Mouse (Mus musculus) hindbrain, embryonic 12.5 days (tissue): Measurements from ENCODE around the gene Fam178b. TPM values are rescaled to one million over a fixed set of nuclear protein-coding genes. Genes with fewer than 3 reads are reported as not detected.
"Not testable (repeated sequence)": the region's sequence is repeated elsewhere in the genome, so short reads cannot be mapped to it uniquely, and the experiment has no call there.

Source experiments
- ATAC-seq: fragments of 200-750 bp; cut with Nextera tagmentation; 2 replicates; pipeline ENCODE4 v1.8.0; 2017; ENCODE audit warnings: moderate TSS enrichment; ENCODE audit not compliant: low FRiP score
- H3K27ac ChIP-seq: fragments of 300-500 bp; sonication (generic); 2 replicates; pipeline ENCODE4 v1.5.1; 2016; ENCODE audit warnings: mild to moderate bottlenecking
- H3K27me3 ChIP-seq: fragments of 300-500 bp; sonication (generic); 2 replicates; pipeline ENCODE4 v1.6.1; 2016; ENCODE audit warnings: mild to moderate bottlenecking
- H3K36me3 ChIP-seq: fragments of 300-500 bp; sonication (generic); 2 replicates; pipeline ENCODE4 v1.6.1; 2016; ENCODE audit warnings: mild to moderate bottlenecking
- H3K4me1 ChIP-seq: fragments of 300-500 bp; sonication (generic); 2 replicates; pipeline ENCODE4 v1.6.1; 2016
- H3K4me2 ChIP-seq: fragments of 300-500 bp; sonication (generic); replicated peaks from 2 replicates; pipeline ENCODE4 v1.6.1; 2016; ENCODE audit warnings: mild to moderate bottlenecking
- H3K4me3 ChIP-seq: fragments of 300-500 bp; sonication (generic); 2 replicates; pipeline ENCODE4 v1.5.1; 2016; ENCODE audit warnings: mild to moderate bottlenecking
- H3K9ac ChIP-seq: fragments of 300-500 bp; sonication (generic); 2 replicates; pipeline ENCODE4 v1.6.1; 2016; ENCODE audit warnings: mild to moderate bottlenecking, moderate library complexity
- H3K9me3 ChIP-seq: fragments of 300-500 bp; sonication (generic); replicated peaks from 2 replicates; pipeline ENCODE4 v1.6.1; 2016; ENCODE audit warnings: mild to moderate bottlenecking
- WGBS: fragments of 180-500 bp; shearing (Covaris S2); methylation state at CpG from one replicate; pipeline ENCODE4 v1.1.7; 2016; 5-methylcytosine and 5-hydroxymethylcytosine counted together
- polyA plus RNA-seq: library from polyadenylated mRNA; unstranded; fragments of >200 nt; fragmentation: Nextera tagmentation; extraction: Ambion mirVana; gene quantifications from 2 replicates; pipeline ENCODE4 v1.2.1, GENCODE M21; 2016

Gene Fam178b
- polyA plus RNA-seq, 1 experiment from 2014 or later: 0.67 TPM

DNA sequence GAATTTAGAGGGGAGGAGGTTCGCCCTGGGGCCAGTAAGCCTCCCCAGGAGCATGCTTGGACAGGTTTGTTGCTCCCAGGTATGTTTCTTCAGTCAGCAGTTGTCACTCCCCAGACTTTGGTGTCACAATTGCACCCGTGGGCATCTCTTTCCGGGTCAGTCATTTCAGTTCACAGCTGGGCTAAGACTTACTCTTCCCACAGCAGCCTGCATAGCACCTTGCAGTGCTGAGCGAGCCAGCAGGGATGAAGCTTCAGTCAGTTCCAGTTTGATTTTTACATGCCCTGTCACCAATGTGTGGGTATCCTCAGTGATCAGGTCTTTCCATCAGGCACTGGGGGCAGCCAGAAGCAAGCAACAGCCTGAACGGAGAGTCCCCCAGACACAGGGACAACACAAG is 14.0 kb upstream of the Fam178b start:
- no peak for ATAC-seq
- H3K4me1 ChIP-seq: peaks cover 7% of the 10 kb centered on the region
- no peak overlapping the region for H3K9ac ChIP-seq

DNA sequence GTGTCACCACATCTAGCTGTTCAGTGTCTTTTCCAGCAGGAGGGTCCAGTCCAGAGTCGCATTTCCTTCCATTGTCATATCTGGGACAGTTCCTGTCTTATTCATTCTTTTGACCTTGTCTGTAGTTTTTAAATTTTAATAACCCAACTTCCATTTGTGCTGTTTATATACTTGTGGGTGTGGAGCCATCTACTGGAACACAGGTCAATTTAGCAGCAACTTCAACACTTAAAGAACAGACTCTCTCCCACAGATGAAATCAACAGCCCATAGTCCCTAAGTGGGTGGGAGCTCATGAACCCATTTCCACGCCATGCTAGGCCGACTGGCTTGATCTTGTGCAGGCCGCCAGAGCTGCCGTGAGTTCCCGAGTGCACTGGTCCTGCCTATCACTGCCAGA is 13.4 kb upstream of the Fam178b start:
- H3K9ac ChIP-seq: no peak overlapping the region
- H3K27me3 ChIP-seq: no peaks in the 10 kb centered on the region
- no peaks in the 10 kb centered on the region for H3K9me3 ChIP-seq
- H3K36me3 ChIP-seq: peaks cover 53% of the 10 kb centered on the region
- no peak overlapping the region for H3K27ac ChIP-seq
- no peak overlapping the region for H3K4me2 ChIP-seq
- H3K4me3 ChIP-seq: no peak overlapping the region
- ATAC-seq: no peak
- H3K4me1 ChIP-seq: peaks cover 8% of the 10 kb centered on the region
- WGBS: 73% methylated on average over 6 of the region's 6 CpGs

More for the DNA sequence above, 14.0 kb upstream of the Fam178b start:
- Histone ChIP-seq H3K27me3 (no peaks in the 10 kb centered on the region), H3K36me3 (peaks cover 59% of the 10 kb centered on the region), H3K4me3 (no peak overlapping the region), H3K27ac (no peak overlapping the region), H3K4me2 (no peak overlapping the region), H3K9me3 (no peaks in the 10 kb centered on the region)
- 78% methylated on average over 5 of the region's 5 CpGs for WGBS

DNA sequence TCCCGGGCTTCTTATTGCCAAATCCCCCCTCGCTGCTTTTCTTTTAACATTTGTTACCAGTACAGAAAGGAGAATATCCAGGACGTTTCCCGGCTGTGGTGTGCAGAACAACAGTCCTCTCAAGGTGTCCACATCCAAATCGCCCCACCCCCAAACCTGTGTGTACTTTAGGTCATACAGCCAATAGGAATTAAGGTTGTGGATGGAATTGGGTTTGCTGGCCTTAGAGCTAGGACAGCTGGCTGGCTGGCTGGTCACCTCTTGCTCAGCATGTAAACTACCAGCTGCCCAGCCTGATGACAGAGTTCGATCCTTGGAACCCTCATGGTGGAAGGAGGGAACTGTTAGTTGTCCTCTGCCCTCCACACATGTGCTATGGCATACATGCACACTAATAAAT is 11.9 kb upstream of the Fam178b start:
- H3K4me3 ChIP-seq: no peak overlapping the region
- no peak for ATAC-seq

DNA sequence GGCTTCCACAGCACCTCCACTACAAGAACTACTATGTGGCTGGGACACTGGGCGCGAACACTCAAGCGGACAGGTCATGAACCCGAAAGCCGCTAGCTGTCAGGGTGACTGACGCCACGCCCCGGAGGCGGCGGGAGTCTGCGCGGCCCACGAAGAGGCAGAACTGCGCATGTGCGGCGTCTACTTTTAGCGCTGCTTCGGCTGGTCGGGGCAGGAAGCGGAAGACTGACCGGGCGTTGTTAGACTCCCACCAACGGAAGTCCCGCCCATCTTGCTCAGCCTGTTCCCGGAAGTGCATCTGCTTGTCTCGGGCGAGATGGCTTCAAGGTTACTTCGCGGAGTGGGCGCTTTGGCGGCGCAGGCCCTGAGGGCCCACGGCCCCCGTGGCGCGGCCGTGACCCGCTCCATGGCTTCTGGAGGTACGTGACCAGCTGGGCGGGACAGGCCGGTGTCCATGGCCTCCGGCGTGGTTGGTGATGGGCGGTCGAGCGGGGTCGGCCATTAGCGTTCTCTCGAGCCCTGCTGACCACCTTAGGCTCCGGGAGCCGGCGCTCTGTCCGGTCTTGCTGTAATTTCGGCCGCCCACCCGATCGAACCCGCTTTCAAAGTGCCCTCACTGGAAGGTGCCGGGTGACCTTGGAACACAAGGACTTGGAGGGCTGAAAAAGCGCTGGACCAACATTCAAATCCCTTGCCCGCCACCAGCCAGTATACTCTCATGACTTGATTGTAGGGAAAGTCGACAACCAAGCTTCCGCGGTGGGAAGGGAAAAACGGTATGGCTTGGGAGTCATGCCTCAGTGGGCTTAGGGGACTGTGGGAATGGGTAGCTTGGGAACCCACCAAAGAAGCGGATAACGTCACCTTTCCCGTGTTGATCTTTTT is 8.5 kb upstream of the Fam178b start, which contains the start of gene Cox5b:
Gene Cox5b, plus strand, starts transcription at position 179 of the 885 bp plus-strand sequence.
- H3K9me3 ChIP-seq: no peaks in the 10 kb centered on the region
- 0 out of 2 replicates have a peak within 1 kb of the TSS, but pooled peaks have one; percentile 23 for H3K27ac ChIP-seq
- no peaks in the 10 kb centered on the region for H3K27me3 ChIP-seq
- H3K4me3 ChIP-seq: peak within 1 kb of the TSS; percentile 89
- peaks cover 12% of the 10 kb centered on the region for H3K4me1 ChIP-seq
- peaks cover 24% of the 10 kb centered on the region for H3K36me3 ChIP-seq
- peak within 1 kb of the TSS; percentile 77 for H3K4me2 ChIP-seq
- ATAC-seq: peak; percentile 97
- peak within 1 kb of the TSS; percentile 85 for H3K9ac ChIP-seq
- 1% methylated on average over 68 of the region's 68 CpGs for WGBS

More for the DNA sequence above, 11.9 kb upstream of the Fam178b start:
- 91% methylated on average over 6 of the region's 6 CpGs for WGBS
- Histone ChIP-seq H3K4me2 (no peak overlapping the region), H3K4me1 (peaks cover 12% of the 10 kb centered on the region), H3K27me3 (no peaks in the 10 kb centered on the region), H3K9me3 (no peaks in the 10 kb centered on the region), H3K36me3 (peaks cover 37% of the 10 kb centered on the region), H3K27ac (no peak overlapping the region), H3K9ac (no peak overlapping the region)

- 63% methylated on average over 11 of the region's 11 CpGs for WGBS
Measured at GRCm38 (mm10) chr1:36690671-36691235, 7.8 kb upstream of the Fam178b start.

GRCm38 (mm10) chr1:36683810-36684467 is 956 bp upstream of the Fam178b start:
- Histone ChIP-seq H3K4me2 (no peak overlapping the region), H3K27ac (no peak overlapping the region), H3K27me3 (no peaks in the 10 kb centered on the region; the same call in 1 of the 2 replicates), H3K36me3 (no peaks in the 10 kb centered on the region), H3K9ac (no peak overlapping the region), H3K9me3 (no peaks in the 10 kb centered on the region), H3K4me1 (0 out of 2 replicates have a peak, but pooled peaks cover 3% of the 10 kb centered on the region), H3K4me3 (no peak overlapping the region)
- WGBS: 13% methylated on average over 13 of the region's 13 CpGs
- ATAC-seq: no peak

More at GRCm38 (mm10) chr1:36690671-36691235, 7.8 kb upstream of the Fam178b start:
- peak; percentile 60 for ATAC-seq
- Histone ChIP-seq H3K9me3 (no peaks in the 10 kb centered on the region), H3K36me3 (peaks cover 24% of the 10 kb centered on the region), H3K4me1 (peaks cover 12% of the 10 kb centered on the region), H3K4me2 (peak overlapping the region; percentile 77), H3K9ac (peak overlapping the region; percentile 85), H3K27ac (no peak overlapping the region), H3K4me3 (peak overlapping the region; percentile 89), H3K27me3 (no peaks in the 10 kb centered on the region)

- Histone ChIP-seq H3K27me3 (no peaks in the 10 kb centered on the region; the same call in 1 of the 2 replicates), H3K36me3 (no peaks in the 10 kb centered on the region), H3K4me2 (no peak overlapping the region), H3K9me3 (no peaks in the 10 kb centered on the region), H3K27ac (no peak overlapping the region), H3K4me1 (0 out of 2 replicates have a peak, but pooled peaks cover 3% of the 10 kb centered on the region), H3K4me3 (no peak overlapping the region), H3K9ac (no peak overlapping the region)
- WGBS: 59% methylated on average over 7 of the region's 7 CpGs
- no peak for ATAC-seq
Measured at GRCm38 (mm10) chr1:36680893-36681292, 2.1 kb downstream of the Fam178b start.

DNA sequence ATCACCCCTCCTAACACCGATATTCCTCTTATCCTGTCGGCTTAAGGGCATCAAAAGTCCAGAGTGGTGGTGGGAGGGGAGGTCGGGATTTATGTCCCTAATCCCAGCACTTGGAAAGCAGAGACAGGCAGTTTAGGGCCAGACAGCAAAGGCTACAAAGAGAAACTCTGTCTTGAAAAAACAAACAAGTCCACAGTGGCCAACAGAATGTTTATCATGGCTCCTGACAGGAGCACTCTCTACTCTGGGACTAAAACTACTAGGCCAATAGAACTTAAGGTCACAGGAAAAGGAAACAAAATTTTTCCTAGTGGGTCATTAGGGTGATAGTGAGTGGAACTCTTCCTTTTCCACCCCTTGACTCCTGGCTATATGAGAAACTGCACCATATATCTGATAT is 8.0 kb downstream of the Fam178b start:
- Histone ChIP-seq H3K4me1 (no peaks in the 10 kb centered on the region), H3K27me3 (no peaks in the 10 kb centered on the region), H3K9me3 (no peaks in the 10 kb centered on the region), H3K4me3 (no peak overlapping the region), H3K36me3 (no peaks in the 10 kb centered on the region), H3K4me2 (no peak overlapping the region), H3K27ac (no peak overlapping the region), H3K9ac (no peak overlapping the region)
- no peak for ATAC-seq
- WGBS: 71% methylated on average over 3 of the region's 3 CpGs

- H3K4me2 ChIP-seq: no peak overlapping the region; the same call in 1 of the 2 replicates
- no peak for ATAC-seq
- WGBS: 44% methylated on average over 16 of the region's 16 CpGs
- no peaks in the 10 kb centered on the region for H3K4me1 ChIP-seq
- H3K27ac ChIP-seq: no peak overlapping the region
- H3K36me3 ChIP-seq: no peaks in the 10 kb centered on the region
- H3K27me3 ChIP-seq: no peaks in the 10 kb centered on the region
- no peak overlapping the region for H3K9ac ChIP-seq
- H3K4me3 ChIP-seq: no peak overlapping the region
- no peaks in the 10 kb centered on the region for H3K9me3 ChIP-seq
Measured at GRCm38 (mm10) chr1:36672648-36673350, 10.2 kb downstream of the Fam178b start.

DNA sequence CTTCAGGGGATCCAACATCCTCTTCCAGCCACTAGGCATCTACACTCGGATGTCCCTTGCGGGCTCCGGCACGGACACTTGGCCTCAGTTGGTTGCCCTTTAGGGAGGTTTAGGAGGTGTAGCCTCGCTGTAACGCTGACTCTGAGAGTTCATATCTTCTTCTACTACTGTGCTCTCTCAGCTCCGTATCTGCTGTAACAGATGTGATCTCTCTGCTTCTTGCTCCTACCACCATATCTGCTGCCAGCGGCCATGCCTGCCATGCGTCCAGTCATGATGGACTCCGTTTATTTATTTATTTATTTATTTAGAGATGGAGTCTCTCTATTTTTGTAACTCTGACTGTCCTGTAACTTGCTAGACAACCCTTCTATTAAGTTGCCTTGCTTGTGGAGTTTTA is 11.7 kb downstream of the Fam178b start:
- no peak for ATAC-seq
- WGBS: 93% methylated on average over 10 of the region's 10 CpGs
- no peaks in the 10 kb centered on the region for H3K4me1 ChIP-seq
- H3K36me3 ChIP-seq: no peaks in the 10 kb centered on the region
- no peak overlapping the region for H3K4me2 ChIP-seq
- H3K27me3 ChIP-seq: no peaks in the 10 kb centered on the region
- no peak overlapping the region for H3K4me3 ChIP-seq
- H3K27ac ChIP-seq: no peak overlapping the region
- H3K9ac ChIP-seq: no peak overlapping the region
- H3K9me3 ChIP-seq: no peaks in the 10 kb centered on the region

- no peak overlapping the region for H3K4me3 ChIP-seq
- no peak for ATAC-seq
- H3K4me2 ChIP-seq: no peak overlapping the region
- H3K9me3 ChIP-seq: no peaks in the 10 kb centered on the region
- no peaks in the 10 kb centered on the region for H3K4me1 ChIP-seq
- no peak overlapping the region for H3K27ac ChIP-seq
- 71% methylated on average over 4 of the region's 4 CpGs for WGBS
- H3K9ac ChIP-seq: no peak overlapping the region
- no peaks in the 10 kb centered on the region for H3K27me3 ChIP-seq
- H3K36me3 ChIP-seq: no peaks in the 10 kb centered on the region
Measured at GRCm38 (mm10) chr1:36670256-36670655, 12.7 kb downstream of the Fam178b start.

DNA sequence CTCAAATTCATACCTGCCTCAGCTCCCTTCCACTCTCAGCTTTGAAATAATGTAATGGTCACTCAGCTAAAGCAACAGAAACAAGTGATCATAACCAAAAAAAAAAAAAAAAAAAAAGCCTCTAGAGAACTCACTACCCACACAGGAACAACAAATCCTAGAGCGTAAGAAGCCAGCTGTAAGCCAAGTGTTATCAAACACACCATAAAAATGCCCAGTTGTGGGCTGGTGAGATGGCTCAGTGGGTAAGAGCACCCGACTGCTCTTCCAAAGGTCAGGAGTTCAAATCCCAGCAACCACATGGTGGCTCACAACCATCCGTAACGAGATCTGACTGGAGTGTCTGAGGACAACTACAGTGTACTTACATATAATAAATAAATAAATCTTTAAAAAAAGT is 15.0 kb downstream of the Fam178b start:
- not testable (repeated sequence) for H3K9me3 ChIP-seq, H3K9ac ChIP-seq, H3K27ac ChIP-seq, H3K4me2 ChIP-seq, H3K27me3 ChIP-seq, H3K36me3 ChIP-seq, H3K4me1 ChIP-seq, H3K4me3 ChIP-seq, ATAC-seq
- whole genome bisulfite sequencing: 73% methylated on average over 4 of the region's 4 CpGs
